Mouse (Mus musculus) forebrain, embryonic 16.5 days (tissue): Measurements from ENCODE around the gene Cnga3. TPM values are rescaled to one million over a fixed set of nuclear protein-coding genes. Genes with fewer than 3 reads are reported as not detected.
A peak's percentile ranks its signal among the peaks of the same experiment; 100 is the strongest.

Experiments used
- ATAC-seq: fragments of 200-750 bp; cut with Nextera tagmentation; 2 replicates; pipeline ENCODE4 v1.8.0; 2017; ENCODE audit warnings: mild to moderate bottlenecking, moderate library complexity
- H3K27ac ChIP-seq: fragments of 300-500 bp; sonication (generic); 2 replicates; pipeline ENCODE4 v1.5.1; 2014; ENCODE audit warnings: low read length, control low read depth
- H3K27me3 ChIP-seq: fragments of 300-500 bp; sonication (generic); replicated peaks from 2 replicates; pipeline ENCODE4 v1.6.1; 2014; ENCODE audit warnings: low read length; ENCODE audit not compliant: control insufficient read depth, insufficient read depth
- H3K36me3 ChIP-seq: fragments of 300-500 bp; sonication (generic); 2 replicates; pipeline ENCODE4 v1.6.1; 2014; ENCODE audit not compliant: control insufficient read depth, insufficient read depth
- H3K4me1 ChIP-seq: fragments of 300-500 bp; sonication (generic); replicated peaks from 2 replicates; pipeline ENCODE4 v1.6.1; 2014; ENCODE audit warnings: low read length; ENCODE audit not compliant: control insufficient read depth, insufficient read depth
- H3K4me2 ChIP-seq: fragments of 300-500 bp; sonication (generic); 2 replicates; pipeline ENCODE4 v1.6.1; 2014; ENCODE audit warnings: mild to moderate bottlenecking, low read length, control low read depth
- H3K4me3 ChIP-seq: fragments of 300-500 bp; sonication (generic); replicated peaks from 2 replicates; pipeline ENCODE4 v1.5.1; 2014; ENCODE audit warnings: mild to moderate bottlenecking, low read length, control low read depth
- H3K9ac ChIP-seq: fragments of 300-500 bp; sonication (generic); replicated peaks from 2 replicates; pipeline ENCODE4 v1.6.1; 2014; ENCODE audit warnings: low read depth, low read length, control low read depth
- H3K9me3 ChIP-seq: fragments of 300-500 bp; sonication (generic); 2 replicates; pipeline ENCODE4 v1.6.1; 2016; ENCODE audit warnings: low read length; ENCODE audit not compliant: control insufficient read depth
- WGBS: fragments of 180-500 bp; shearing (Covaris S2); extraction: QIAGEN DNeasy Blood & Tissue Kit; methylation state at CpG from one replicate; pipeline ENCODE4 v1.1.7; 2014; 5-methylcytosine and 5-hydroxymethylcytosine counted together
- polyA plus RNA-seq: library from polyadenylated mRNA; unstranded; fragments of >200 nt; fragmentation: Nextera tagmentation; extraction: Ambion mirVana; gene quantifications from 2 replicates; pipeline ENCODE4 v1.2.1, GENCODE M21; 2015

Cnga3 gene
- polyA plus RNA-seq, 1 experiment from 2014 or later, result 0.23 TPM

DNA sequence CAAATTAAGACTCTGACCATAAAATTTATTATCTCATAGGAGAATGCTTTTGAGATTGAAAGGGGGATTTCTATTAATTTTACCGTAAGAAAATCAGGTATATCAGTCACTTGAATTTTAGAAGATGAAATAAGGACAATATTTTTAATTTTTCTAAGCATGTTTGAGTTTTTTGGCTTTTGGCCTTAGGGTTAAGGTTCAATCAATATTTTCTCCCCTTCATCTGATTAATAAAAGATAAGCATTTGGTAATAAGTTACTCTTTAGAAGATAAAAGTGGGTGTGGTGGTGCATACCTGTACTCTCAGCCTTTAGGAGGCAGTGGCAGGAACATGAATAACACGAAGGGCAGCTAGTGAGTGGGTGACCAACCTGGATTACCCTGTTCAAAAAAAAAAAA, 84.7 kb downstream of the Cnga3 start:
- Histone ChIP-seq H3K9ac (no peak overlapping the region), H3K4me3 (no peak overlapping the region), H3K27me3 (no peaks in the 10 kb centered on the region; the same call in 1 of the 2 replicates), H3K27ac (no peak overlapping the region), H3K9me3 (no peaks in the 10 kb centered on the region), H3K4me2 (no peak overlapping the region), H3K36me3 (no peaks in the 10 kb centered on the region), H3K4me1 (peaks cover 15% of the 10 kb centered on the region)
- WGBS, result 87% methylated on average over 2 of the region's 2 CpGs
- ATAC-seq, result no peak

DNA sequence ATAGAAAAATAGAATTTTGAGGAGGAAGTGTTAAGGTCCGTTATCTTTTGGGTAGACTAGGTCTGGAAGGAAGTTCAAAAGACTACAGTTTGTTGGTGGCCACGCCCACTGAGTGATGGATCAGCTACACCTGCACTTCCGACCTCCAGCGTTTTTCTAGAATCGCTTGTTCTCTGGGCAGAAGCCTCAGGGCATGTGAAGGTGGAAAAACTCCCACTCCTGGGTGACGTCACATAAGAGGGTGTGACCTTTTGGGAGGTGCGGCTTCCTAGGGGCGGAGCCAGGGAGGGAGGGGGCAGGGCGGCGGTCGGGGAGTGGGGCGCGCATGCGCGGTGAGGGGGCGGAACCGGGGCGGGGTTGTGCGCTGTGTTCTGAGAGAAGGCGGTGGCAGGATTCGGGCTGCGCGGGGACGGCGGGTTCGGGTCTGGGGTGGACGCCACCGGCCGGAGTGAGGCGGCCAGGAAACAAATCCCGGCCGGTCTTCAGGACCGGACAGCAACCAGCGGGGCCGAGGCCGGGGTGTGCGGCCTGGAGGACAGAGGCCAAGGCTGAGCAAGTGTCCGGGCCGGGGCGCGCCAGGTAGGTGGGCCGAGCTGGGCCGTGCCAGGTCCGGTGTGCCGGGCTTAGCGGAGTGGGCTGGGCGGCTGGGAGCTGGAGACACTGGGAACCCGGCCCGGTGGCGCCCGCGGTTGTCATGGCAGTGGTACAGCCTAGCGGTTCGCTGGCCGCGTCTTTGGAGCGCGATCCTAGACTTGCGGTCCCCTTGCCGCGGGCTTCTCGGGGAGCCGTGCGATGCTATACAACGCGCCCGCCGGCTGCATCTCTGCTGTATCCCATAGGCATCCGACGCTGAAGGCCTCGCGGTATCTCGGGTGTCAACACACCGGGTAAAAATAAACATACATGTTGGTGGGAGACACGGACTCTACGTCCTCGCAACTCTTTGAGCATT, 85.6 kb downstream of the Cnga3 start, which contains the start of gene Inpp4a:
Gene Inpp4a (plus strand): TSS at position 326 of the 952 bp plus-strand sequence.
- H3K9me3 ChIP-seq, result no peaks in the 10 kb centered on the region
- peak within 1 kb of the TSS; percentile 80 for H3K4me2 ChIP-seq
- peak; percentile 93 for ATAC-seq
- no peaks in the 10 kb centered on the region for H3K36me3 ChIP-seq
- peak within 1 kb of the TSS; percentile 72 for H3K27ac ChIP-seq
- peak within 1 kb of the TSS; percentile 99 for H3K9ac ChIP-seq
- no peaks in the 10 kb centered on the region; the same call in 1 of the 2 replicates for H3K27me3 ChIP-seq
- peaks cover 15% of the 10 kb centered on the region for H3K4me1 ChIP-seq
- H3K4me3 ChIP-seq, result peak within 1 kb of the TSS; percentile 98
- WGBS, result under 1% methylated on average over 75 of the region's 77 CpGs

DNA sequence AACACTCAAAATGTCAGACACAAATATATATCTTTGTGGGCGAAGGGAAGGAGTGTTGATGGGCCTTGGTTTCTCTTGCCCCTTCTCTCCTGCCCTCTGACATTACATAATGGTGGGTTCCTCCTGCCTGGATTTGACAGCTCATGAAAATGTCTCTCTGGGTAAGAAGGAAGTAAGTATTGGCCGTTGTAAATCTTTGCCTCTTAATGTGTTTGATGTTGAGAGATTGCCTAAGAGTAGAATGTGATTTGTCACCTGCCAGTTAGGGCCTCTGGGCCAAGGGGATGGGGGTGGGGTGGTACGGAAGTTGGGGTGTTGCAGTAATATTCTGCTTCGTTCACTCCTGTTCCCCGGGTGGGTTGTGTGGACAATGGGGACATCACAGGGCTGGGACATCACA, 86.4 kb downstream of the Cnga3 start:
- ATAC-seq, result no peak
- Histone ChIP-seq H3K9me3 (no peaks in the 10 kb centered on the region), H3K4me3 (peak overlapping the region; percentile 98), H3K9ac (peak overlapping the region; percentile 99), H3K4me2 (peak overlapping the region; percentile 80), H3K27ac (no peak overlapping the region; the same call in 1 of the 2 replicates), H3K36me3 (no peaks in the 10 kb centered on the region), H3K4me1 (peaks cover 15% of the 10 kb centered on the region), H3K27me3 (no peaks in the 10 kb centered on the region)
- 75% methylated on average over 5 of the region's 5 CpGs for WGBS

DNA sequence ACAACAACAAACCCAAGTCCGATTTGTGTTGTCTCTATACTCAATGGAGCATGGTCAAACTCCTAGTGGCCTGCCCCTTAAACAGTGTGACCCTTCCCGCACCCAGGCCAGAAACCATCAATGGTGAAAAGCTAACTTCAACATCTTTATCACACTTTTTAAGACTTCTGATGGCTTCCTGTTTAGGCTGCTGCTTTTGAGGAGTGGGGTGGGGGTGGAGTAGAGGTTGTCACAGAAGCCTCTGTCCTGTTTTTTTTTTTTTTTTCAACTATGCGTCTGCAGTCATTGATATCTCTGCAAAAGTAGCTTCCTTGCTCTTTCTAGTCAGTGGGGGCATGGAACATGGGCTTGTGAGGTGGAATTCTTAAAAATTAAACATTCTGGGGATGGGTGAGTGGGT, 88.6 kb downstream of the Cnga3 start:
- Histone ChIP-seq H3K9ac (no peak overlapping the region), H3K27ac (no peak overlapping the region), H3K4me1 (peaks cover 15% of the 10 kb centered on the region), H3K27me3 (no peaks in the 10 kb centered on the region), H3K4me2 (no peak overlapping the region), H3K4me3 (no peak overlapping the region), H3K9me3 (no peaks in the 10 kb centered on the region), H3K36me3 (no peaks in the 10 kb centered on the region)
- WGBS, result 81% methylated on average over 3 of the region's 3 CpGs
- ATAC-seq, result no peak

DNA sequence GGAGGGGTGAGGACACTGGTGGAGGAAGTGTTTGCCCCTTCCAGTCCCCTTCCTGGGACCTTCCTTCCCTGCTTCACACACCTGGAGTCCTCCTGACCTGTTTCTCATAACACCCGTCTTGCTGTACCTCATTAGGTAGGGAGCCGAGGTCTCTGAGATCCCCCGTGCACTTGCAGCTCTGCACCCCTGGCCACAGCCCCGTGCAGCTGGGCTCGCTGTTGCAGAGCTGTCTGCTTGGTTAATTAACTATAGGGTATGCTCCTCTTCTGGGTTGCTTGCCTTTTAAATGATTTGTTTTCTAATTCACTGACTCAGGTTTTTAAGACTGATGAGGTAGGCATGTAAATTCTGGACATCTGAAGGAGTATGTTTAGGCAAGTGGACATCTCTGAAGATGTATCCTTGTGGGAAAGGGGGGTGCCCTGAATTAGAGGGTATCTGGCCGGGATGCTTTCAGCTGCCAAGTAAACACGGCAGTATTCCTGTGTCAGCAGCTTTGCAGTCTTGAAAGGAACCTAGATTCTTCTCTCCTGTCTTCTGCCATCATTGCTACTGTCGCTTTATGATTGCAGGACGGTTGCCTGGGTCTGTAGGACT, 91.6 kb downstream of the Cnga3 start:
- Histone ChIP-seq H3K4me1 (peaks cover 8% of the 10 kb centered on the region), H3K36me3 (no peaks in the 10 kb centered on the region), H3K9me3 (0 out of 2 replicates have a peak, but pooled peaks cover 3% of the 10 kb centered on the region), H3K4me3 (no peak overlapping the region), H3K4me2 (no peak overlapping the region), H3K9ac (no peak overlapping the region), H3K27ac (no peak overlapping the region), H3K27me3 (no peaks in the 10 kb centered on the region)
- WGBS, result 73% methylated on average over 9 of the region's 9 CpGs
- ATAC-seq, result no peak

DNA sequence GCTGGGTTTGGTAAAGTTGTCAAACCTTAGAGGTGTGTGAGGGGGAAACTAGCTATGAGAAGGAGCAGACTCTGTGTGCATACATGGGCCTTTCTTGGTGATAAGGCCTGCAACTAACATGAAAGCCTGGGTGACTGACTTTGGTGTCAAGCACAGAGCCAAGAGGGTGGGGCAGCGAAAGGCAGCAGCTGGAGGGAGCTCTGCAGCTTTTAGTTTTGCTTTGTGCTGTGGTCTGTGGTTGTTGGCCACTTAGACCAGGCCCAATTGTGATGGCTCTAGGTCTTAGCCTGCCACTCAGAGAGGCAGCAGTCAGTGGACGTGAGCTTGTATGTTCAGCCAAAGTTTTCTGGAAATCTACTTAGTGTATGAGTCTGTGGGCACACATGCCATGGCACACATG, 93.4 kb downstream of the Cnga3 start:
- Histone ChIP-seq H3K9me3 (0 out of 2 replicates have a peak, but pooled peaks cover 3% of the 10 kb centered on the region), H3K4me1 (no peaks in the 10 kb centered on the region), H3K27ac (no peak overlapping the region), H3K4me2 (no peak overlapping the region), H3K36me3 (no peaks in the 10 kb centered on the region), H3K9ac (no peak overlapping the region), H3K27me3 (no peaks in the 10 kb centered on the region), H3K4me3 (no peak overlapping the region)
- WGBS, result 89% methylated on average over 2 of the region's 2 CpGs
- no peak for ATAC-seq

DNA sequence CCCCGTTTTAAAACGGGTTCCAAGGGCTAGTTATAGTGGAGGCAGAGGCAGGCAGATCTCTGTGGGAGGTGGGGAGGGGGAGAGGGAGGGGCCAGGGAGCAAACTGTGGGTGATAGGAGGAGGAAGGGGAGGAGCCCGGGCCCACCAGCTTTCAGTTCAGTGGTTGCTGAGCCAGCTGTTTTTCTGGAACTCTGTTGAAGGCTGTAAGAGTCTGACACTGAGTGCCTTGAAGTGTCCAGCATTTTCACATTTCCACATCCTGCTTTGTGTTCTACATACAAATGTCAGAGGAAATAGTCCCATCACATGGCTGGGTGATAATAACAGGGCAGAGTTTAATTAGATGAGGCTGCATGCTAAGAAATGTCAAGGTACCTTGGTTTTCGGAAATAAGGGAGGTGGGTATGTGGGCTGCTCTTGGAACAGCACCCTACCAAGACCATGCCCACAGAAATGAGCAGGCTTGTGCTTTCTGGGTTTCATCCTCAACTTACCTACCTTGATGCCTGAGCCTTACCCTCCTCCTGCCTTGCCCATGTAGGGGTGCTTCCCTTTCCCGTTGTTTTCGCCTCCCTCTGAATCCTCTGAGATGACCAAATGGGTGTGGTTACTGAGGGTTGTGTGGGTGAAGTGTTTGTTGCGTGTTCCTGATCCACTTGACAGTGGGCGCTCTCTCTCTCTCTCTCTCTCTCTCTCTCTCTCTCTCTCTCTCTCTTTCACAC, 93.9 kb downstream of the Cnga3 start:
- Histone ChIP-seq H3K9ac (no peak overlapping the region), H3K9me3 (0 out of 2 replicates have a peak, but pooled peaks cover 3% of the 10 kb centered on the region), H3K4me1 (no peaks in the 10 kb centered on the region), H3K36me3 (no peaks in the 10 kb centered on the region), H3K4me3 (no peak overlapping the region), H3K27ac (no peak overlapping the region), H3K27me3 (no peaks in the 10 kb centered on the region), H3K4me2 (no peak overlapping the region)
- ATAC-seq, result no peak
- 89% methylated on average over 8 of the region's 8 CpGs for WGBS

DNA sequence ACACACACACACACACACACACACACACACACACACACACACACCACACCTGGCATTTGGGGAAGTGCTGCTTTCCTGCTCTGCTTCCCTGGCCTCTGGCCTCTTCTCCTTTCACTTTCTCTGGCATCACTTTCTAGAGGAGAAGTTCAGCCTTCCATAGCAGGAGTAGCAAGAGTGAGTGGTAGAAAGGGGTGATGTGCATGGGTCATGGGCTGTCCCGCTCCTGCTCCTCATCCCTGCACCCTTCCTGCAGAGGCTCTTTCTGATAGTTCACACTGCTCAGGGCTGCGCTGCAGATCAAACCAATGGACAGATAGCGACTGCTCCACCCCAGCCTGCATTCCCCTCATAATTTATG, 94.5 kb downstream of the Cnga3 start:
- 92% methylated on average over 3 of the region's 3 CpGs for WGBS
- ATAC-seq, result no peak

More for the DNA sequence above, 94.5 kb downstream of the Cnga3 start:
- Histone ChIP-seq H3K9ac (no peak overlapping the region), H3K36me3 (no peaks in the 10 kb centered on the region), H3K27ac (no peak overlapping the region), H3K9me3 (0 out of 2 replicates have a peak, but pooled peaks cover 3% of the 10 kb centered on the region), H3K4me1 (no peaks in the 10 kb centered on the region), H3K4me3 (no peak overlapping the region), H3K27me3 (no peaks in the 10 kb centered on the region), H3K4me2 (no peak overlapping the region)
